Mouse (Mus musculus) right cerebral cortex, postnatal 4 days (tissue): ENCODE measurements around the gene Ms4a6d.
A peak's percentile ranks its signal among the peaks of the same experiment; 100 is the strongest.
"Not testable (repeated sequence)": the region's sequence is repeated elsewhere in the genome, so short reads cannot be mapped to it uniquely, and the experiment has no call there.

ENCODE experiments used
- DNase-seq: peaks from one replicate; pipeline ENCODE4 v3.0.0-alpha.2; 2022

Gene Ms4a6d

DNA sequence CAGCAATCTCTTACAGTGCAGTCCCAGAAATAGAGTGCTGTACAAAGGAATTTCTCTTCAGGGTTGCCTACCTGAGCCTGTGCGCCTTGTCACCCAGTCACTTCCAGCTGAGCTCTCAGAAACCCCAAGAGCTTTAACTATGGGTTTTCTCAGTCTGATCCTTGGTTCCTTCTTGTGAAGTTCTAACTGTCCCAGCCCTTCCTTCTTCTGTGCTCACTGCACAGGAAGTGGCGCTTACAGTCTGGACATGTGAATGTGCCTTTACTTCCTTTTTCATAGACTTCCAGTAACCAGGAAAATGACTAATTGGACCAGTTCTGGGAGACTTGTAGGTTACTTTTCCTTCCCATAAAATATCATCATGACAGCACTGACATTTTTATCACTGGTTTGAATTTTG, at the start of gene Ms4a6d:
Gene Ms4a6d (minus strand): TSS at position 247 of the 400 bp plus-strand sequence.
- no peak for DNase-seq

DNA sequence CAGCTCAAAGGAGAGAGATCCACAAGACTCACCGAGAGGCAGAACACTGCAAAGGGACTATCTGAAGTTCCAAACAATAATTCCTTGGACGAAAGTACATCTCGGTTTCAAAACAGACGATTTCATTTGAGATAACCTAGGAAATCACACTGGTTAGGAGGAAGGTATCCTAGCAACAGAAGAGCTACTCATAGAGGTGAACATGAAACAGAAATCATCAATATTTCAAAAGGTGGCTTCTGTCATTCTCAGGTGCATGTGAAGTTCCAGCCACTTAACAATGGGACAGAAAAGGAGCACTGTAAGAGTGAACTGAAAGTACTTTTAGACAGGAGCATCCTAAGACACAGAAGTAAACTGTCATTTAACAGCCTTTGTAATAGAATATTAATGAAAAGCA, 44.9 kb upstream of the Ms4a6d start:
- no peak for DNase-seq

DNA sequence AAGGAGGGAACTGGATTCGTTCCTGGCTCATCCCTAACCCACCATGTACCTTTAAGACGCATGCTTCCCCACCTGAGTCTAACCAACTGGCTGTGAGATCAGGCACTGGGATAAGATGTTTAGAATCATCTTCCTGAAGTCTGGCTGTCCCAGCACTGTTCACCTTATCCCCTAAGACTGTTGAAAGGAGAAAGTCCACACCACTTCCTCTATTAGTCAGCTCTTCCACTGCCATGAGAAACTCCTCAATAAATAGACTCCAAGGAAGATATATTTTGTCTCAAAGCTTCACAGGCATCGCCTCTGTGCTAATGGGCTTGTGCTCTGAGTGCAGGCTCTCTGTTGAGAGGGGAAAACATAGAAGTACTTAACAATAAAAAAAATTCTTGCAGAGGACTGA, 41.5 kb upstream of the Ms4a6d start:
- no peak for DNase-seq

DNA sequence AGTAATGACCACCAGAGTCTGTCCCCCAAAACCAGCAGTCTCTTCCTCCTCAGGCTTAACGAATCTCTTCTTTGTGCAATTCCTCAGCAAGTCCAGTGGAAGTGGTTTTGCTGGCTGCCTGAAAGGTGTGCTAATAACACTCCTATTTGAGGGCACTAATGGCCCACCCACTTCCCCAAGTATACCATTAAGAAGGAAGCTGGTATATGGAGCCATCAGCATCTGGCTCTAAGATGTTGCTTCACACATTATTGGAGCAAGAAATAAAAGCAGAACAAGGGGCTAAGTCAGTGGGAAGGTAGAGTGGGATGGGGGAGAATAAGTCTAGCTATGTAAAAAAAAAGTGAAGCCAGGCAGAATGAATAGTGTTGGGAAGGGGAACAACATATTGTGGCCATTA, 36.1 kb upstream of the Ms4a6d start, which contains the start of gene Ms4a3:
Gene Ms4a3 (minus strand): TSS at position 120 of the 400 bp plus-strand sequence.
- no peak for DNase-seq

DNA sequence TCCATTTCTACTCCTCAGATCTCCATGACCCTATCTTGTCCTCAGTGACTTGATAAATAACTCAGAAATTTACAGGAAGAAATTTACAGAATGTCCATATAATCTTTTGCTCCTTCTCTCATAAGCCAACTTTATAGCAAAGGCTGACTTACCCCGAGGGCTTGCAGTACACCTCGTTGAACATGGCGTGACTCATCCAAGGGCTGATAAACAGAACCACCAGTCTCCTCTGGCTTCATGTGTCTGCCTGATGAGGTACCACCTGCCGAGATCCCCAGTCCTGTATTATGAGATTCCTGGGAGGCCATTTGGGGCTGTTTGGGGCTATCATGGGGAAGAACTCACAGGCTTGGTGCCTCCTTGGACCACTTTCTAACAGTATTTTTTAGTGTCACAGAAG, 34.4 kb upstream of the Ms4a6d start:
- no peak for DNase-seq

DNA sequence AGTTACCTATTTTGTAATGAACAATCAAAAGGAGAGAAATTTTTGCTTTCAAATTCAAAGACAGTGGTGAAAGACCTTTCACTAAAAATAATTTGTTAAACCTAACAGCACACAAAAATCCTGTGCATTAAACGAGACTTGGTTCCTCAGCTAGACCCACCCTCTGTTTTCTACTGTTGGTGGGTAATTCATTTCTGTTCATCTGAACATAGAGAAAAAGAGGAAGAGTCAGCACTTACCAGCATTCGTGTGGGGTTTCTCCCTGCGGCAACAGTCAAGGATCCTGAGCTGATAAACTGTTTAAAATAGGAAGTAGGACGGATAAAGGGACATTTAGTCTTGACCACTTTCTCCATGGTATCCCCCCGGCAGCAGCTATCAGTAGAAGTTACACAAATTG, 30.9 kb upstream of the Ms4a6d start:
- no peak for DNase-seq

DNA sequence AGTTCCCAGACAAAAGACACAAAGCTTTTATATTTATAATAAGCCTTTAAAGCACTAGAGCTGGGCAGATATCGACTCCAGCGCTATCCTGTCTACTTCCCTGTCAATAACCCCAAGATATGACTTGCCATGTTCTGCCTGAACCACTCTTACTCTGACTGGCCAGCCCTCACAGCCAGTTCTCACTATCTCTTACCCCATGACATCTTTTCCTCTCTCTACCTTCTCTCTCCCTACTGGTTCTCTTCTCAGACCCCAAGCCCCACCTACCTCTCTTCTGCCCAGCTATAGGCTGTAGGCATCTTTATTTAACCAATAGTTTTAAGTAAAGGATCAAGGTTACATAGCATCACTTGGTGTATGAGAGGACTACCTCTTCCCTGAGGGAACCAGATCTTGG, 29.7 kb upstream of the Ms4a6d start:
- no peak for DNase-seq

DNA sequence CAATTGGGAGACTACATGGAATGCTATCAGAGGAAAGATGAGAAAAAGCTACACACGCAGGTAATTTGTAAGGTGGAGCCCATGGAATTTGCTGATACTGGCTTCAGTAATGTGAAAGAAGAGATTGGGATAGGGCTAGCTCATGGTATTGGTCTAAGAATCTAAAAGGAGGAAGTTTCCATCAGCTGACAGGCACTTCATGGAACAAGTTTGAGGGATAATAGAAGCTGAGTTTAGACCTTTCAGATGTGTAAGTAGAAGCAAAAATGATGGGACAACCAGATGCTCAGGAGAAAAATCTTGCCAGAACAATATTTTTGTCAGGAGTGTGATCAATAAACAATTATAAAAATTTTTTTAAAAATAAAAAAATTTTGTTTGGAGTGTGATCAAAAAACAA, 29.1 kb upstream of the Ms4a6d start:
- no peak for DNase-seq

DNA sequence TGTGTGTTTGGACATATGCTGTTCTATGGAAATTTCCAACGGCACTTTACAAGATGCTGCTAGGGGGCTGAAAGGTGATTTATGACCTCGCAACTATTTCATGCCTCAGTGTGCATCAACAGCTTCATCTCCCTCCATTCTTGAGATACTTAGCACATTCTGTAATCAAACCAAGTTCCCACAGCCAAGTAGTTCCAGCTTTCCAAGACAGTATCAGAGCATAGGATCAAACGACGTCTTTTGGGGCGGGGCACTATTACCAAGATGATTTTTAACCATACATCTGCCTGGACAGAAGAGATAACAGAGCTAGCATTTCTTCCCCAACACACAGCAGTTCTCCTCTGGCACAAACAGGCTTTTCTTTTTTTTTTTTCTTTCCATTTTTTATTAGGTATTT, 20.6 kb upstream of the Ms4a6d start:
- DNase-seq, result no peak

DNA sequence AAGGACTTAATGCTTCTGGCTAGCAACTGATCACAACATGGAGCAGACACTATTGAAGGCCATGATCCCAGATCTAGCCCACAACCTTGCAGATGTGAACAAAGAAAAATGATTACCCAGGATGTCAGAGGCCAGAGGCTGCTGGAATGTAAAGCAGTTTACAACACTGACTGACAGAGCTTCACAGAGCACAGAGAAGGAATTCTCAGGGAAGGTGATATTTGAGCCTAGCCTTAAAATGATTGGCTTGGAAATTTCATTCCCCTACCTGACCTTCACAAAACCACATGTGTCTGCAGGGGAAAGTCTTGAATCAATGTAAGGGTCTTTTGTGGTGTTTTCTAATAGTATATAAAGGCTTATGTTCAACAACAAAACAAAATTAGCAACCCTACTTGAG, 20.2 kb upstream of the Ms4a6d start:
- DNase-seq, result no peak

DNA sequence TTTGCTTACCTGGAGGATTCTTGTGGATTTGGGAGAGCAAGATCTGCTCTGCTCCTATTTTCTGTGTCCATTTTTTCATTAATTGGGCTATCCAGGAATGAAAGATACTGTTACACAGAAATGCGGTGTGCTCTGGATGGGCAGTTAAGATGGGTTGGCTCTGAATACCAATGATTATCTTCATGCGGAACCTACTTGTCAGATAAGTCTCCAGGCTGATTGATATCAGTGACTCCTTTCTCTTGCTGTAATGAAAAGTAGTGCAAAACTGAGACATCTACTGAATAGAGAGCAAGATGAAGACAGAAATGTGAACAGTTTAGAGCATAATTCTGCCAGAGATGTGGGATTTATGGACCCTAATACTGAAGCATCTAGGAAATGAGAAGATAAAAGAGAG, 18.9 kb upstream of the Ms4a6d start, which contains the start of gene Ms4a2:
Gene Ms4a2 (minus strand): TSS at position 169 of the 400 bp plus-strand sequence.
- no peak for DNase-seq

DNA sequence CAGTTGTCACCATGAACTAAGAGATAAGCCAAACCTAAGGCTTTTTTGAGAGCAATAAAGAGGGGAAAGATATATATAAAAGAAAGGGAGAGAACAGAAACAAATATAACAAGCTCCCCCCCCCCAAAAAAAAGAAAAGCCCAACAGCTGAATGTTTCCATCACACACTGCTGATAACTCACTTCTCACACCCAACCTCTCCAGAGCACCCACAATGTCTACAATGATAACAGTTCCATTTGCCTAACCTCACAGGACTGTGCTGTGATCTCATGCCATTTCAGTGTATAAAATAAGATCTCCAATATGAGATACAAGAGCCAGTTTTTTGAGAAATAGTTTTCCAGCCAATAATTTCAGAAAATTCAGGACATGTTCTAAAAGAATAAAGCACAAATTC, 13.3 kb upstream of the Ms4a6d start:
- DNase-seq, result no peak

DNA sequence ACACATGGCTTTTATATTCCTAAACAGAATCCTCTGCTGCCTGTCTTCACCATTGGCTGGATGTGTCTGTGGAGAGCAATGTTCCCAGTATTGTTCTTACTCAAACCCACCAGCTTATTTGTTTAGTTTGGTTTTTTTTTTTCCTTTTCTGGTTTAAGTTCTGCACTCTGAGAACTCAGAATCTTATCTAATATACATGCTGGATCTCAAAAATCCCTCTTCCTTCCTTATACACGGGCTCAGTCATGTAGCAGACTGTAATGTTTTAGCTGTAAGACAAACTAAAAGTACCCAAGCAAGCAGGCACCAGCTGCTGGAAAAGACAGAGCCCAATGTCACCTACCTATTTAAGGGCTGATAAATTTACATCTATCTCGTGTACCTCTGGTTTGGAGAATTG, 10.2 kb upstream of the Ms4a6d start:
- DNase-seq, result no peak

DNA sequence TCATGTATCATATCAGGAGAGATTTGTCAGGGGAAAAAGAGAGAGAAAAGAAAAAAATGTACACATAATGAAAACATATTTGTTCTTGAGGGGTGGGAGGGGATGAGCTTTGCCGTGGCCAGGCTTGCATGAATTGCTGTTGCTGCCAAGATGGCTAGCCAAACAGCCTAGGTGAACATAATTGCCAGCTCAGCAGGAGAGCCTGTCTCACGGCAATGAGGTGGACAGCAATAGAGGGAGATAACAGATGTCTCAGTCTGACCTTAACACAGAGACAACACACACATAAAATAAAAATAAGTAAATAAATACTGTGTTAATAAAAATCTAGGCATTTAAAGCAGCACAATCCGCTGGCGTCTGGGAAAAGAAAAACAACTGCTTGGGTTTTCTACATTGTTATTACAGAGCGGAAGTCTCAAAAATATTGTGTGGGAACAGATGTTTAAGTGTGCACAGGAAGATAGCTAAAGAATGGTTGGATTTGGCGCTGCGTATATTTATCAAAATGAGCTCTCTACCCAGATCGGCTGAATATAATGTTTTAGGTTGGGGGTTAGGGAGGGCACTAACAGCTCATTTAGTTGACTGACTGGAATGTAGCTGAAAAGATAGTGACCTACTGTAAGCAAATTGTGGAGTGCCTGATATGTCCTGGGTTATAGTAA, 9.3 kb upstream of the Ms4a6d start:
- no peak for DNase-seq

DNA sequence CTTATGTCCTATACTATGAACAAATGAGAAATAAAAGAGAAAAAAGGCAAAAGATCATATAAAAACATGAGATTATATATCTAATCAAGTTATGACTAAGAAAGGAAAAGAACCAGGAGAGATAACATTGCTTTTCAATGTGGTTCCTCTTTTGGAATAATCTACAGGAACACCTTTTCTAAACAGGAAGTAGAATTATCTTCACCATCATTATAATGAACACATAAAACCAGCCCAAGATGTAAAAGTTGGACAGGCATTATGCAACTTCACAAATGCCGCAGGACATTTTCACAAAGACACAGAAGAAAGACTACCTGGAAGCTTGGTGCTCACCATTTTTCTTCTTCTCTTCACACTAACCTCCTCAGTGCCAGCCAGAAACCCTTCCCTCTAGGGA, 8.4 kb upstream of the Ms4a6d start:
- no peak for DNase-seq

DNA sequence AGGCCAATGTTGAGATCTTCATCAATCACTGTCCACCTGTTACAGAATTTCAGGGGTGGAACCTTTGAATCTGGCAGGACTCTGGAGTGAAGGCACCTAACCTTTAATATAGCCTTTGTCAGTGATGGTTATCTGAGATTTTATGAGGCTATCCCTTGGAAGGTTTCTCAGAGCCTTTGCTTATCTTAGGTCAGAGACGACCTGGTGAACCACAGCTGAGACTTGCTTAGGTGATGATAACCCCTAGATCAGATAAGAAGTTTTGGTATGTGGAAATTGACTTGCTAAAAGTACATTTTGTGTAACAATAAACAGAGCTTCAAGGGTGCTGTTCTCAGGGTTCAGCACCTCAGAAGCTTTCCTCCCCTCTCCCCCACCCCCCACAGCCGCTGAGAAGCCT, 7.6 kb upstream of the Ms4a6d start:
- DNase-seq, result no peak

DNA sequence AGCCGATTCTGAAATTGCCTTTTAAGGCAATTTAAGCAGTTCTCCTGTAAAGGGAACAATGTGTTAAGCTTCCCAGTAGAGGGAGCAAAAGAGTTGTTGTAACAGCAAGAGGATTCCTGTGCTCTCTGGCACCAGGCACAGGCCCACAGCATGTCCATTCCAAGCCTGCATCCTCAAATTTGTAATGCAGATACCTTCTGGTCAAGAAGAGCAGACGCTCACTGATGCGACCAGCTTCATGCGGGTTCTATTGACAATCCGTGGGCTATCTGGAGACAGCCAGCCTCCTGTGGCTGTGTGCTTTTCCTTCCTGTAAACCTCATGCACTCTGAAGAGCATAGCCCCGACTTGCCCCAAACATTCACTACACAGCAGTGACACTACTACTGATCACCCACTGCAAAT, 6.9 kb upstream of the Ms4a6d start:
- peak; percentile 15 for DNase-seq

DNA sequence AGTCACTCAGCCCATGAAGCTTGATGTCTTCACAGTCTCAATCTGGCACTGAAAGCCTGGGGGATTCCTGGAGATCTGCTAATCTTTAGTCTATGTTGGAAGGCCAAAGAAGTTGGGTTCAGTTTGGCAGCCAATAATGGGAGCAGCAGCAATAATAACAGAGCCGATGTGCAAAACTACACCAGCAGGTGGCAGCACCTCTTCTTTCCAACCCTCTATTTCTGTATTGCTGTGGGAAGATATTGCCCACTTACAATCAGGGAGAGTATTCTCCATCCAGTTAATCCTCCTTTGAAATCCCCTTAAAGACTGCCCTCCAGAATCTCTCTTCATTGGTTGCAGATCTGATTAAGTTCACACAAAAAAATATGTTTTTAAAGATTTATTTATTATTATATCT, 3.5 kb upstream of the Ms4a6d start:
- peak; percentile 63 for DNase-seq

DNA sequence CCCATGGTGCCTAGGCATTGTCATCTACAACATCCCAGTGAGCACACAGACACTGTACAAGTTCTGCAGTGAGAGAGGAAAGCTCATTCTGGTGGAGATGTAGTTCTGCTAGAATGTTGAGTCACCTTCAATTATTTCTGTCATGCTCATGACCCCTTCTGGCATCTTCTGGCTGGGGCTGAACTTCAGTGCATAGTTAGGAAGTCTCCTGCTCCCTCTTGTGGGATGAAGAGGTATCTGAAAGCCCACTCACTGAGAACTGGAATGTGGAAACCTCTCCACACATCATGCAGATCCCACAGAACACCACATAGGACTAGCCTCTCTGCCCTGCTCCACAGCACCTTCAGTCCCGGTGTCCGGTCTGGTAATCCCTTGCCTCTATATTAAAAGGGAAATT, 2.6 kb downstream of the Ms4a6d start:
- DNase-seq, result peak; percentile 2

DNA sequence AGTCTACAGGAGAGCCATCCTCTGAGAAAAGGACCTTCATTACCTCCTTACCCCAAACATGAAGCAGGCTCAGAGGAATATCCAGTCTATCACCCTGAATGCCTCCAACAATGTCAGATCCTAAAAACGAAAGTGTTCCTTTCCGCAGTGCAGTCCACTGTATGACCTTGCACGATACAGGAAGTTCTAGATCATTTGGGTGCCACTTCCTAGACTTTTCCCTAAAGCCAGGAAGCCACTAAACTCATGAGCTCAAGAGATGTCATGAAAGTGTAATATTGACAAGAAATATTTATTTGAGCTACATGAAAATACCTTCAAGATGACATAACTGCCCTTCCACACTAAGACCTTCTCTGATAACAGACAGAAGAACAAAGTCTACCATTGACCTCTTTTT, 3.3 kb downstream of the Ms4a6d start:
- DNase-seq, result no peak

DNA sequence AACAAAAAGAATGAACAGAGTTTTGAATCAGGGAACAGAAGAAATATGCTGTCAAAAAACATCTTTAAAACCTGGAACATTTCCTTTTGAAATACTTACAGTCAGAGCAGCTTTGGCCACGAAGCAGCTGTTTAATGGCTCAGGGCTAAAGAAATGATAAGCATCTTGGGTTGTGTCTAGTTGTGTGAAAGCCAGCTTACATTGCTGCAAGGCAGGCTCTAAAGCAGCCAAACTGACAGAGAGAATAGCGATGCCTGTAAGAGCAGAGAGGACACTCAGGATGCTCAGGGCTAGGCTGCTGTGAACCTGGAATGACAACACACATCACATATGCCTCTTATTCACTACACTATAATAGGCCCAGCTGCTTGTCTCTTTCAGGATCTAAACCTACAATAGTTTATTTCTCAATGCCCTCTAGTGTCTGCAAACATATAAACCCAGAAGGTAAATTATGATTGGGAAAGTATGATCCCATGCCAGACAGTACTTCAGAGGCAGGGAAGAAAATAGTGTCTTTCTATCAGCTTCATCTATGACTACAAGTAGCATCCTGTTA, 14.7 kb downstream of the Ms4a6d start:
- no peak for DNase-seq

DNA sequence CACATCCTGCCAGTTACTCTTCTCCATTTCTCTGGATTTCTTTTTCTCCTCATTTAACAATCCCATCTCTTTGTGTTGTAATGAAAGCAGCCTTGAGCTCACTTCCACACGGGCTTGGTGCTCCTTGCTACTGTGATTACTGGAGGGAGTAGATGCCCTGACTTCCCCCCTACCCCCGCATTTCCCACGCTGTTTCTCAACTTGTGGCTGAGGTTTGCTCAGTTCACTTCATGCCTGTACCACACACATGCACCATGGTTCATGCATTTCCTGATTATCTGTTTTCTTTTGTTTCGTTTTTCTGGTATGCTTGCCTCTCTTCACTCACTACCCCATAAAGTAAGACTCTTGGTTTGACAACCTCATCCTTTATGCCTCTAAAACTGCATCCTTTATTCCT, 15.4 kb downstream of the Ms4a6d start:
- no peak for DNase-seq

DNA sequence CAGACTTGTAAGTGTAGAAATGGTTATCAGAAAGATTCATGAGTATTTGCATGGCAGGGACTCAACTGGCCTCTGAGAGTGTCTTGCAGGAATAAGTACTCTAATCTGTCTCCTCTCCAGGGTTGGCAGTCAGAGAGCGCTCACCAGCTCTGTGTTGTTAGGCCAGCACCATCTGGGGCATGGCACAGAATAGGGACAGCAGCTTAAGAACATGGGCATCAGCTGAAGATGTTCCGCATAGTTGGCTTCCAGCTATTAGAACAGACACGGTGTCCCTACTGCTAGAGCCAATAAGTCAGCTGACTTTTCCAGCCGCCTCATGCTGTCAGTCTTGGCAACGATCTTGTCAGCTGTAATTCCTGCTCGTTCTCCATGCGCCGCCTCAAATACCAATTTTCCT, 29.7 kb downstream of the Ms4a6d start:
- no peak for DNase-seq

DNA sequence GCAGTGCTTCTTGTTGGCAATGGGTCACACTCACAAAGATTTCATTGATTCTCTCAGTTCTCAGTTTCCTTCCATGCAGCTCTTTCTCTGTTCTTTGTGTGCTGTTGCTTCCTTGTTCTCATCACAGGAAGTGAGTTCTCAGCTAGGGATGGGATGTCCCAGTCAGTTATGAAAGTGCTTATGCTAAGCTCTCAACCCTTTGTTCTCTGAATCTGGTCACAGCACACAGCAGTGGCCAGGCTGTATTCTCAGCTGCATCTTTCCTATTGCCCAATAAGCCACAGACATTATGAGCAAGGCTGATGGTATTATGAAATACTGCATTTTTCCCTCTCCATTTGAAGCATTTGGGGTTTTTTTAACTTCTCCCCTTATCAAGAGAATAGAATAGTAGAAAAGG, 45.1 kb downstream of the Ms4a6d start:
- not testable (repeated sequence) for DNase-seq

DNA sequence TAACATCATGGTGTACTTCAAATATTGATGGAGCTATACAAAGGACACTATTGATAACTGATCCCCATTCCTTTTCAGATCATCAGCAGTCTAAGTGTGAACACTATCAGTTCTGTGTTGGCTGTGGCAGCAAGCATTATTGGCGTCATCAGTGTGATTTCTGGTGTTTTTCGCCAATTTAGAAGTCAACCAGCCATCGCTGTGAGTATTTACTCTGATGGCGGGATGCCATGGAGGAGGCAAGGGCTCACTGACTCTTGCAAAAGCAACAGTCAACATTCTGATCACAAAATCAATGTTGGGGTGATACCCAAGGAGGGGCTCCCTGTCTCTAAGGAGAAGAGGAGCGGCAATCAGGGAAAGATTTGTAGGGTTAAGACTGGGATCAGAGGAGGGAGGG, 49.9 kb downstream of the Ms4a6d start:
- no peak for DNase-seq
